Mouse (Mus musculus) kidney, adult 9 months (tissue): ENCODE data around the gene Plekhg4.

Experiments
- DNase-seq: peaks from one replicate; pipeline ENCODE4 v3.0.0; 2022

Plekhg4 gene

DNA sequence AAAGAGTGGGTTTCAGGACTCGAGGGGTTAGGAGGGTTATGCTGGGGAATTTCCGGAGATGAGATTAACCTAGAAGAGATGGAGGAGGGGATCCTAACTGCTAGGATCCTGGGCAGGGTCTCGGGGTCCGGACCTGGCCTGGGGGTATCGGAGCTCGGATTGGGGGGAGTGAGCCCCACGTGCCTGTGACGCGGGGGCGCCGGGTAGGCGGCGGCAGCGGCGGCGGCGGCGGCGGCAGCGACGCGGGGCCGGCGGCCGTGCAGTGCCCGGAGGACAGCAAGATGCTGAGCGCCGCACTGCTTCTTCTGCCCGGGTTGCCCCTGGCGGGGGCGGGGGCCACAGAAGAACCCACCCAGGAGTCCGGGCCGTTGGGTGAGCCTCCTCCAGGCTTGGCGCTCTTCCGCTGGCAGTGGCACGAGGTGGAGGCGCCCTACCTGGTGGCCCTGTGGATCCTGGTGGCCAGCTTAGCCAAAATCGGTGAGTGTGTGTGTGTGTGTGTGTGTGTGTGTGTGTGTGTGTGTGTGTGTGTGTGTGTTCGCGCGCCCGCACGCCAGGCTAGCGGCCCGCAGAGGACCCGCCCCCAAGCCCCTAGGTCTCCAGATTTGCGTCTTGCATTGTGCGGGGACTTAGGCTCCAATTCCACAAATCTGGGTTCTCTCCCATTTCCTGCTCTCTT lies 23.8 kb upstream of the Plekhg4 start:
- DNase-seq, result no peak

DNA sequence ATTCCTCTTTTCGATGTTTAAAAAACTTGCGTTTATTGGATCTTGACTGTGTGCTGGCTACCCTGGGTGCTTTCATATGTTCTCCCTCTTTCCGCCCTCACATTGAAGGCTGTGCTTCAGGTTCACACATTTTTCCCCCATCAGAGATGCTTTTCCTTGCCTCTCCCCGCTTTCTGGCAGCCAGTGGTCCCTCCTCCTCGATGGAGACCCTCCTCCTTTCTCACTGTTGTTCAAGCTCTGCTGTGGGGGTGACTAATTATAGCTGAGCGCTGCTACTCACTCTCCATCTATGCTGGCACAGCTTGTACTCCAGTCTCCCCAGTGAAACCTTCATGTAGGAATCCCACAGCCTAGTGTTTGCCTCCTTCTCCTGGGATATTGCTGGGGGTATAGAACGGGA lies 22.9 kb upstream of the Plekhg4 start:
- no peak for DNase-seq

DNA sequence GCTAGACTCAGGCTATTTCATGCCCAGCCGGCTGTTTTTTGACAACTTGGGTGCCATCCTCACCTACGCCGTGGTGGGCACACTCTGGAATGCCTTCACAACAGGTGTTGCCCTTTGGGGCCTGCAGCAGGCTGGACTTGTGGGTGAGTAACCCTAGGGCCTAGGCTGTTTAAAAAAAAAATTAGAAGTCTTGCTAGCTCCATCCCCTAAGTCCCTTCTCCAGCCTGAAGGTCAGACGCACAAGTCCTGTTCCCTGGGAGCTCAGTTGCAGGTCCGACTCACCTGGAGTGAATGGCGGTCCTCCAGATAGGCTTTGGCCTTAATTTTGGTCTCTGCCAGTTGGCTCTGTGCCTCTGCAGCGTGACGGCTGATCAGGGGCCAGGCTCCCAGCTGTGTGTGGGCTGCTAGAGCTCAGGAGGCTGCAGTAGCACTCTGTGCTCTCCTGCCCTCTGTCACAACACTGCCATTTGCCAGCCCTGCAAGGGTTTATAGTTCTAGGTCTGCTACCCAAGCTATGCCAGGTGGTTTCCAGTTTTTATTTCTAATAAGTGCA lies 19.4 kb upstream of the Plekhg4 start:
- no peak for DNase-seq

DNA sequence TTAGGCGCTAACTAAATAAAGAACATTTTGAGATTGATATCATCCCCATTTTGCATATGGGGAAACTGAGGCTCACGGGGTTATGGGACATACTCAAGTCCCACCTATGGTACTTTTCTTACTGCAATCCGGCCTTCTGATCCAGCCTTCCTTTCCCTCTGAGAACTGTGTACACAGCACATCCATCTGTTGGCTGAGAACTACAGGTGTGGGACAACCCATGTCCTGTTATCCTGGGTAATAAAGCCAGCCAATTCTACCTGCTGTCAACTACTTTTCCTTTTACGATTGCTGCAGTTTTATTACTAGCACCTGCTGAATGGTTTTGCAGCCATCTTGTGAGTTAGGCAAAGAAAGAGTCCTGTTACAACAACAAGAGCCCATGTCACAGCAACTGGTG lies 18.5 kb upstream of the Plekhg4 start:
- no peak for DNase-seq

DNA sequence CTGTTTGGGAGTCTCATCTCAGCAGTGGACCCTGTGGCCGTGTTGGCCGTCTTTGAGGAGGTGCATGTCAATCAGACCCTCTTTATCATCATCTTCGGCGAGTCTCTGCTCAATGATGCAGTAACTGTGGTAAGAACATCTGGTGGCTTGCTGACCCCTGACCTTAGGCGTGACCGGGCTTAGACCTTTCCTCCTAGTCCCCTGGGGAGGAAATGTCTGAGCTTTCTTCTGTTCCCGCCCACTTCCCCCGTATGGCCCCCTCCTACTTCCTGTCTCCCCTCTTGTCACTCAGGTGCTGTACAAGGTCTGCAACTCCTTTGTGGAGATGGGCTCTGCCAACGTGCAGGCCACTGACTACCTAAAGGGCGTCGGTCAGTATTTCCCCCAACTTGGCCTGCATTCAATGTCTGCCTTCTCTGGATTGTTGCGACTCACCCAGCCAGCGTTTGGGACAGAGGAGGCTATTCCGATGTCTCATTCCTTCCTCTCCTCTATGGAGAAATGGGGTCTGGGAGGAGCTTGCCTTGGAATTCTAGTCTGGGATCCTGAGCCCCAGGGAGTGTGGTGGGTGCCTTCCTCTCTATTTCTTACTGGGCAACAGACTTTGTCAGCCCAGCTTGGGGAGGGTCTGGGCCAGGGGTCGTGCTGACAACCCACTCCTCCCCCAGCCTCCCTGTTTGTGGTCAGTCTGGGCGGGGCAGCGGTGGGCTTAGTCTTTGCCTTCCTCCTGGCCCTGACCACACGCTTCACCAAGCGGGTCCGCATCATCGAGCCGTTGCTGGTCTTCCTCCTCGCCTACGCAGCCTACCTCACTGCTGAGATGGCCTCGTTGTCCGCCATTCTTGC lies 17.7 kb upstream of the Plekhg4 start:
- DNase-seq, result peak; percentile 65

DNA sequence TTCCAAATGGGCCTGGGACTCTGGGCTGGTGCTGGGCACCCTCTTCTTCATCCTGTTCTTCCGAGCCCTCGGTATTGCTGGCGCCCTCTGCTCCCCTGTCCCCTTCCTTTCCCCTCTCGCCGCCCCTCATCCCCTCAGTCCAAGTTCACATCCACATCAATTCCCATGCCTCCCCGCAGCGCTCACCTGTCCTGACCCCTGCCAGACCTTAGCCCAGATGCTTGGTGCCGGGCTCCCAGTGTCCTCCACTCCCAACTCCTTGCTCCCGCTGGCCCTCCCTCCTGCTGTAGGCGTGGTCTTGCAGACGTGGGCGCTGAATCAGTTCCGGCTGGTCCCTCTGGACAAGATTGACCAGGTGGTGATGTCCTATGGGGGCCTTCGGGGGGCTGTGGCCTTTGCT lies 16.4 kb upstream of the Plekhg4 start:
- no peak for DNase-seq

DNA sequence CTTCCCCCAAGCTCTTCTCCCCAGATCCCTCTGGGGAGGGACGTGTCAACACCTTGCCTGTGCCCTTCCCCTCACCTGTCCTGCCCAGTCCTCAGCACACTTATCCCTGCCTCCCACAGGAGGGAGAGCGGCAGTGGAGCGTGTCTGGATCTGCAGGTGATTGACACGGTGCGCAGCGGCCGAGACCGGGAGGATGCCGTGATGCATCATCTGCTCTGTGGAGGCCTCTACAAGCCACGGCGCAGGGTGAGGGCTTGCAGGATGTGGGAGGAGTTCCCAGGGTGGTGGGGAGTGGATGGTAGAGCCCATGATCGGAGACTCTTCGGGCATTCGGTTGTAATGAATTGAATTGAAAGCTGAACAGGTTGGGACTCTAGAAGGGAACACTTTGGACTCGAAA lies 13.9 kb upstream of the Plekhg4 start:
- no peak for DNase-seq

DNA sequence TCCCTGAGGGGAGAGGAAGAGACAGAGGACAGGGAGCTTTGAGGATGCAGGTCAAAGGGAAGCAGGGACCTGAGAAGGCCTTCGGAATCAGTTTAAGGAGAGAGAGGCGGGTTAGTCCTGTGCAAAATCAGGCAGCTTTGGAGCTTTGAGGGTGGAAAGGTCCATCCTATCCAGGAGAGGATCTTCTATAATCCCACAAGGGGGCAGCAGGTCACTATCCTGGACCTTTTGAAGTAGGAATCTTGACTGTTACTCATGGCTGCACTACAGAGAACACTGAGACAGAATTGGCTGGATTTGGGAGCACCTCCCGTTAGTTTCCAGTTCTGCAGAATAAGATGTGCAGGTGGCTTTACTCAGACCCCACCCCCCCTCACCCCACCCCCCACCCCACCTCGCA lies 13.4 kb upstream of the Plekhg4 start:
- no peak for DNase-seq

DNA sequence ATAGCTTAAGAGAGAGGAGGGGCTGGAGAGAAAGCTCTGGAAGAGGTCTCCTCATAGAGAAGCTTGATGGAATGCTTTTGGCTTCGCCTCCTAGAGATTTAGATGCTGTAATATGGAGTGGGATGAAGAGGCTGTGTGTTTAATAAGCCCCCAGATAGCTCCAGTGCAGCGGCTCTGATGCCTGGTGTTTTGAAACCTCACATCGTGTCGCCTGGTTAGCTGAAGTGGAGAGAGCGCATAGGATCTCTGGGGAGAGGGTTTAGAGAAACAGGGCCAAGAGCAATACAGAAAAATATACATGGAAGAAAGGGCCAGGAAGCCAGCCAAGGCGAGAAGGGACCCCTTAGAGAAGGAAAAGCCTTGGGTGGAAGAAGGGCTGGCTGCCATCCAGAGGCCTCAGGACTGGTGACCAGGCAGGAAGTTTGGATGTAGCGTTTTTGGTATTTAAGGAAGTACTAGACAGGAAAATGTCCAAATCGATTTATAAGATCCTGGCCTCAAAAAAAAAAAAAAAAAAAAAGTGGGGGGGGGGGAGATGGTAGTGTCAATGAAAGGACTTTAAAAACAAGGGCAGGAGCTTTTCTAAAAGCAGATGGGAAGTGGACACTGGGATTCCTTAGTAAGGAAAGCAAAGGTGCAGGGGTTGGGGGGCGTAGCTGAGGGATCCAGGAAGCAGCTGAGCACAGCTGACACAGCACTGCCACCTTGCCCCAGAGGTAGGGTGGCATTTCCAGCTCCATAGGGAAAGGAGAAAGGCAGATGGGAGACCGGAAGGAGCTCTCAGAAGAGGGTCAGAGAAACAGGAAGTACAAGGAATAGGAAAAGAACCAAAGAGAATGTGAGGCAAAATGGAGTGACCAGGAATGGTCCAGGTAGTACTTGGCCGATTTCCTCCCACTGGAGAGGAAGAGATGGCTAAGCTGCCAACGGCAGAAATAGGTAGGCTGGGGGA lies 11.0 kb upstream of the Plekhg4 start:
- peak; percentile 43 for DNase-seq

DNA sequence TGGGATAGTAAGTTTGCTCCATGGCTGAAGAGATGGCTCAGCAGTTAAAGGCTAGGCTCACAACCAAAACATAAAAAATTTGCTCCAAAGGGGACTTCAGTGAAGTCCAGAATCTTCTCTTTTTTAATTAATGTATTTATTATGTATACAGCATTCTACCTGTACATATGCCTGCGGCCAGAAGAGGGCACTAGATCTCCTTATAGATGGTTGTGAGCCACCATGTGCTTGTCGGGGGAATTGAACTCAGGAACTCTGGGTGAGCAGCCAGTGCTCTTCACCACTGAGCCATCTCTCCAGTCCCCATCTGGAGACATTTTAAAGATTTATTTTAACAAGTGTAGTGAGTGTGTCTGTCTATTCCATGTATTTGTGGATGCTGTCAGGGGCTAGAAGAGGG lies 6.0 kb upstream of the Plekhg4 start:
- no peak for DNase-seq

DNA sequence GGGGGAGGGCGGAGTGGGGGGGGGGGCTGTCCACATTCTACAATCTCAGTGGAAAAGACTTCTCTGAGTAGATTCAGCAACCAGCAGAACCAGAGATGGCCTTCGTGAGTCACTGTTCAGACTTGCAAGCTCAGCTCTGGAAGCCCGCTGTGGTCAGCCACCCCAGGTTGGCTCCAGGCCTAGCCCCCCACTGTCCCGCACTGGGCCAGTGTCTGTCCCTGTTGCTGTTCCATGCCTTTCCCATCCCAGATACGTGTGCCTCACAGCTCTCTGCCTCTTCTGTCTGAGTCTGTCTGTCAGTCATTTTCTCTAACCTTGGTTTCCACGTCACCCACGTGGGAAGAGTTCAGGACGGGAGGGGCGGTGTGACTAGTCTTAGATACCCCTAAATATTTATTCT lies 601 bp upstream of the Plekhg4 start:
- DNase-seq, result no peak

DNA sequence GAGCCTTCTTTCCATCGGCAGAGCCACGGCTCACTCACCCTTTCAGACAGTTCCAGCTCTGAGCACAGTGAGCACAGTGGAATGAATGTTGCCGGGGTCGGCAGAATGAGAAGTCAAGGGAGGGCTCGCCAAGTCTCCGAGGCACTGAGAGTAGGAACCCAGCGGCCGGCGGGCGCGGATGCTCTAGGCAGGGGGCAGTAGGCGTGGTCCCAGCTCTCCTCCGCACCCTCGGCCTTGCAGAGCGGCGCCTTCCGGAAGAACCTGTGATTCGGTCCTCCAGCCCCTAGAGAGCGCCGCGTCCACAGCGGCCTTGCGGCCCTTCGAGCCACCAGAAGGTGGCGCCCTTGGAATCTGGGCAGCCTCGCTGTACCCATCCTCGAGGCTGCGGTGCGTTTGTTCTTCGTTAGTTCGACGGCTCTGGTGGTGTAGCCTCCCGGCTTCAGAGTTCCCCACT lies 1.5 kb downstream of the Plekhg4 start:
- no peak for DNase-seq

DNA sequence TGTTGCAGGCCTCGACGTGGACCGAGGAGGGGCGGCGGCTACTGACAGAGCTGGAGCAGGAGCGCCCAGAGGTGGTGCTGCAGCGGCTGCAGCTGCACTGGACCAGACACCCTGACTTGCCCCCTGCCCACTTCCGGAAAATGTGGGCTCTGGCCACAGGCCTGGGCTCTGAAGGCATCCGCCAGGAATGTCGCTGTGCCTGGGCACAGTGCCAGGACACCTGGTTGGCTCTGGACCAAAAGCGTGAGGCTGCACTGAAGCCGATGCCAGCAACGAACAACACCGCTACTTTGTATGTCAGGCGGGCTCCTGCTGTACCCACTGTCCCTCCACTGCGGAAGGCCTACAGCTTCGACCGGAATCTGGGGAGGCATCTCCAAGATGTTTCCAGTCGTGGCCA lies 5.6 kb downstream of the Plekhg4 start:
- peak; percentile 65 for DNase-seq

DNA sequence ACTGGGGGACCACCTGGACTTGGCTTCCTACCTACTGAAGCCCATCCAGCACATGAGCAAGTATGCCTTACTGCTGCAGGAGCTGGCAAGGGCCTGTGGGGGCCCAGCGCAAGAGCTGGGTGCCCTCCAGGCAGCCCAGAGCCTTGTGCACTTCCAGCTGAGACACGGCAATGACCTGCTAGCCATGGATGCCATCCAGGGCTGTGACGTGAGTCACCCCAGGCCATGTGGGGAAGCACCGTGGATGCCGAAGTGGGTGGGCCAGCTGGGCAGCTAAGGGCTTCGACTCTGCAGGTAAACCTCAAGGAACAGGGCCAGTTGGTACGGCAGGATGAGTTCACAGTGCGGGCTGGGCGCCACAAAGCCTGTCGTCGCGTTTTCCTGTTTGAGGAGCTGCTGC lies 7.2 kb downstream of the Plekhg4 start:
- DNase-seq, result no peak

DNA sequence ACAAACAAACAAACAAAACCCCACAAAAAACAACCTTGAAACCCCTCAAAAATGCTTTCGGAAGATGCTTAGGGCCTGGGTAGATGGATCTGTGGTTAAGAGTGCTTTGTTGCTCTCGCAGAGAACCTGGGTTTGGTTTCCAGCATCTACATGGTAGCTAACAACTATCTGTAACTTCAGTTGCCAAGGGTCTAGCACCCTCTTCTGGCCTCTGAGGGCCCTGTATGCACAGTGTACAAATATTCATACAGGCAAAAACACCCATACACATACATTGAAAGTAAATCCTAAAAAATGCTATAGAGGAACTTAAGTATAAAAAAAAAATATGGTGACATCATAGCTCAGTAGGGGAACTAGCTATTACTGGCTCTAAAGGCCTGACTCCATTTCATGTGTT lies 11.0 kb downstream of the Plekhg4 start:
- DNase-seq, result no peak

DNA sequence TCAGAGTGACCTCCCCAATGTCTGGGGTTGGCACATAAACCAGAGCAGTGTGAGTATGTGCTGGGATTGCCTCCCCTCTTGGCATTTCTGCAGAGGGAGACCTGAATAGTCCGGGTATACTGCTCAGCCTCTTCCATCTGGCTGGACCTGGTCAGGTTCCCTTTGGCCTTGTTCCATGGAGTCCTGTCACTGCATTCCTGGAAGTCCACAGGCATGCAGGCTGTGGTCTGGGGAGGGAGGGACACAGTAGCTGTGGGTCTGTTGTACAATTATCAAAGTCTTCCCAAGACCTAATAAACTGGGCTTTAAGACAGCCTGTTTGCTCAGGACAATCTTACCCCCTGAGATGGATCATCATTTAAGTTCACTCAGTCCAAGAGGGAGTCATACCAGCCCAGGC lies 14.1 kb downstream of the Plekhg4 start:
- DNase-seq, result peak; percentile 60

DNA sequence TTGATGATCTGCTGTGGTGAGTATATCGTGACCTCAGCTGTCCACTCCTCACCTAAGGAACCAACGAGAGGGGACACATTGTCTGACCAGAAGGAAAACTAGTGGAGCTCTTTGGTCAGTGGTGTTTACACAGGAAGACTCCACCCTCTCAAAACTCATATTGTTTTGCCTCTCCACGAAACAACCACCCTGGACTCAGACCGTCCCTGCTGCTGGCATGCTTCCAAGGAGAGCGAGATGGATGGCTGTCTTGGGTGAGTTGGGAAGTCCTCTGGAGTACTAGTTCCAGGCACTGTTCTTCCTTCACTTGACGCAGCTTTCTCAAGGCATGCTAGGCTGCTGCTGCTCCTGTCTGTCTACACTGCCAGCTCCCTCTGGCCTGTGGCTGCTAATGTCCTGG lies 16.0 kb downstream of the Plekhg4 start:
- DNase-seq, result no peak

DNA sequence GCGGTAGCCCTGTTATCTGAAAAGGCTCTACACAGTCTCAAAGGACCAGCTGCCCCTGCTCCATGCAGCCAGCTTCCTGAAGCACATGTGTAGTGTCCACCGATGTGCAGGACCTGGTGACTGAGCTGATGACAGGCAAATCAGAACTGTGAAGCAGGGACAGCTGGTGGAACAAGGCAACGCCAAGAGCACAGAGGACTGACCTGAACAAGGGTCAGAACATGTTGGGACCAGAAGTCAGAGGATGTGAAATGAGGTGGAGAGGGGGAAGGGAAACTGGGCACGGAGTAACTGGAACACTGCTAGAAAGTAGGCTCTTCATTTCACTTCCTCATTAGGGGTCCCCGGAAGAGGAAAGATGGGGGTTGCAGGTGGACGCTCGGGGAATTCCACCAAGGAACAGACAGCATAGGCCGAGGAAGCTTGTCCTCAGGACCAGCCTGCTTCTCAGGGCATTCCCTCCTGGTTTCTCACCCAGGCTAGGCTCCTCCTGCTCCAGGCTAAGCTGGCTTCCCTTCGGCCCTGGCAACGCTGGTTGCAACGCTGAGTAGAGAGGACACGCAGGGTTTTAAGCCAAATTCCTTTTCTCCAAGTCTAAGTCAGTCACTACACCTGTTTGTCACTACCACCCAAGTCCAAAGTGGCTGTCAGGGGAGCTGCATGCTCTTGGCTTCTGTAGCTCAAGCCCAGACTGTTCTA lies 20.2 kb downstream of the Plekhg4 start:
- DNase-seq, result no peak

DNA sequence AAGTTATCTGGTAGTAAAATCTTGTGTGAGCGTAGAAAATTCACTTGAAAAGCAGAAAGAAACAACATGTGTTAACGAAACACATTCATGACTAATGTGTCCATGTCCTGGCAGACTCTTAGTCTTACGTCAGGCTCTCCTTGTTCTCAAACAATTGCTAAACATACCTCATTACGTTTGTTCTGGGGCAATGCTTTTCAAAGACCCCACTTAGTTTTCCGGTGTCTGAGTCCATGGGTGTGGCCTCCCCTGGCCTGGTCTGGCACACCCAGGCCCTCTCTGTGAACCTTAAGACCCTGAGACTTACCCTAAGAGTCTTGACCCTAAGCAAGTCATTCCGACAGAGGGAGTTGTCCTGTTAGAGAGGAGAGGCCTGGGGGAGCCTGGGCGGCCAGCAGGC lies 20.8 kb downstream of the Plekhg4 start:
- no peak for DNase-seq

DNA sequence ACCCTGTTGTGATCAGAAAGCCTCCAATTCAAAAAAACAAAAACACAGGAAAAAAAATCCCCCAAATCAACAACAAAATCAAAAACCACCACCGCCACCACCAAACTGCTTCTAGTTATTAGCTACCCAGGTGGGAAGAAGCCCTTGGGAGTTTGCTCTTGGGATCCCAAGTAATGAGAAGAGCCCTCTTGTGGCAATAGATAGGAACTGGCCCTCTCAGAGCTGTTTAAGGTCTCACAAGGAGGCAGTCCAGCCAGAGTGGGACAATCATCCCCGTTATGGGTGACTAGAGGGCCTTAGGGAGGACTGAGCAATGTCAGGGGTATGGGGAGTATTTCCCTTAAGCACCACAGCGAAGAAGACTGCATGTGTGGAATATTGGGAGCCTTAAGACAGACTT lies 24.7 kb downstream of the Plekhg4 start:
- DNase-seq, result peak; percentile 78

DNA sequence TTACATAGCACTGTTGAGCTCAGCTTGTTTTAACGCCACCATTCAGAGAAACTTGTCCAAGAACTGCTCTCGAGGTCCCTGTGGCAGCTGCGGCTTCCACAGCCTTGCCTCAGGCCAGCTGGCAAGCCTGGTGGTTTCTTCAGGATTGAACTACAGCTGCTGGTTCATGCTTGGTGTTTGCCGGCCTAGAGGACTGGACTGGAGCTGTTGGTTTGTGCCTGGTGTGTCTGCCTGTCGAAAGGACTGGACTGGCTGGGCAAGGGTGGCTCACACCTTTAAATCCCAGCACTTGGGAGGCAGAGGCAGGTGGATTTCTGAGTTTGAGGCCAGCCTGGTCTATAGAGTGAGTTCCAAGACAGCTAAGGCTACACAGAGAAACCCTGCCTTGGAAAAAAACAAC lies 26.9 kb downstream of the Plekhg4 start:
- DNase-seq, result no peak

DNA sequence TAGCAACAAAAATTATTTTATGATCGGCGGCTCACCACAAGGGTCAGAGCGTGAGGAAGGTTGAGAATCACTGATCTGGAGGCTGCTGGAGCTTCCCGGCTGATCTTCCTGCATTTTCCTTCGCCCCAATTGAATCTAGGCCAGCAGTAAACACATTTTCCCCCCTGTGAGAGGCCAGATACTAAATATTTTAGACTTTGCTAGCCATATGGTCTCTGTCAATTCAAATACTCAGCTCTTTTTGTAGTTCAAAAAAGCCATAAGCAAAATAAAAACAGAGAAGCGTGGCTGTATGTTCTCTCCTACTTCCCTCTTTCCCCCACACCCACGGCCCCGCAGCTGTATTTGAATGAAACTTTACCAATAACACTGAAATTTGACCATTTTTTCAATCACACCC lies 30.4 kb downstream of the Plekhg4 start:
- no peak for DNase-seq
